Mouse (Mus musculus) CH12F3 (cell line): ENCODE measurements around the gene Gm27027.

Experiments
- in situ Hi-C: fragments of 300-500 bp; cut with MboI; formaldehyde crosslinking; loops from 2 replicates; pipeline ENCODE4 v1.14.3; 2020; ENCODE audit warnings: low sequenced_read_pairs

Gm27027 gene

DNA sequence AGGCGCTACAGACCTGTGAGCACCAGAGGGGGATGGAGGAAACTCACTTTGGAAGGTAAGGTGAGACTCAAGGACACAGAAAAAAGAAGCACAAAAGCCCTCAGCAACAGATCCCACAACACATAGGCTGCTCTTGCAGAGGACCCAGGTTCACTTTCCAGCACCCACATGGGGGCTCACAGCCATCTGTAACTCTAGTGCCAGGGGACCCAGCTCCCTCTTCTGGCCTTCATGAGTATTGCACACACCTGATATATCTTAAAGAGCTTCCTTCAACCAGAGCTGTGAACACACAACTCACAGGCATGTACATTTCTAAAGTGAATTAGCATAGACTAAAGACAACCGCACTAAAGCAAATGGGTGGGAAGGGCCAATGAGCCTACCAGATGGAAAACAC lies 52.1 kb downstream of the Gm27027 start:
- in situ Hi-C loops: no loop called here

DNA sequence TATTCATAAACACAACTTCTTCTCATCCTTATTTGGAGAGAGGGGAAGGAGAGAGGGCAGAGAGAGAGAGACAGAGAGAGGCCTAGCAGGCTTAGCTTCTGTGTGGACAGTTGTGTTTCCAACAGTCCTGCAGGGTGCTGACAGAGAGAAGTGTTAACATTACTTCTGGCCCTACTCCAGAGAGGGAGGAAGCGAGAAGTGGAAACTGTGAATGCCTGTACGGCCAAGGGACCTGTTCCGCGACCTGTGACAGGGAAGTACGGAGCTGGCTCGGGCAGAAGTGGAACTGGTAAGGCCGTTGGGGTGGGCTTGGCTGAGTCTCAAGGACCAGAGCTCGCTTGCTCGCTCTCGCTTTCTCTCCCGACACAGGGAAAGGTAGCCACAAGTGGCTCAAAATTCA lies 54.5 kb downstream of the Gm27027 start:
- in situ Hi-C loops: no loop called here

DNA sequence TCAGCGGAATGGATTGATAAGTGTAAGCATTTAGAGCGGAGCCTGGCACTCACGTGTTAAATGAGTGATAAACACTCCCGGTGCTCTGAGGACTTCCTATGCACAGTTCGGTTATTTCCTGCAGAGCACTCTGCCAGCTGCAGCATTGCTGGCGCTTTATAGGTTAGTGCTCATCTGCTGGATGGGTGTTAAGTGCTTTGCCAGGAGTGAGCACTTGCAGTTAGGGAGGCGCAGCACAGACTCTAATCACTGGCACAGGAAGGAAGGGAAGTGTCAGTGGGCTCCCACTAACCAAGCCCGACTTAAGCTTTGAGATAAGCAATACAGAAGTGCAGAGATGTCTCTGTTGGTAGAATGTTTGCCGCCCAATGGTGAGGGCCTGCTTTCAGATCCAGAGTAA lies 57.6 kb downstream of the Gm27027 start:
- in situ Hi-C loops: no loop called here

DNA sequence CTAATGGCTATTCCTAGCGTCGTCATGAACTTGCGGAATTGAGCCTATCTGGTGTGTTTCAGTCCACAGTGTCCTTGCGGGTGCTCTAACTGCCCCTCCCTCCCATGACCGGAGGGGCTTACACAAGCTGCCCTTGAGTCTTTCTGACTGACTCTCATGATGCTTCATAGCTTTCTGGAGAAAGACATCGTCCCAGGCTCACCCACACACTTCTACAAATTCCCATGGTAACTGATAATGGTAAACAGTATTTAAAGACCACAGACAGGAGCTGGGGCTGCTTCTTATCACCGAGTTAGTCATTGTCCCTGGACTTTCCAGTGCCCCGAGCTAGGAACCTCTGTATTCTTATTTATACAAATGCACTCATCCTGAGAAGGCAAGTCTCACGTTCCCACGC lies 67.3 kb downstream of the Gm27027 start:
- in situ Hi-C loops: no loop called here

DNA sequence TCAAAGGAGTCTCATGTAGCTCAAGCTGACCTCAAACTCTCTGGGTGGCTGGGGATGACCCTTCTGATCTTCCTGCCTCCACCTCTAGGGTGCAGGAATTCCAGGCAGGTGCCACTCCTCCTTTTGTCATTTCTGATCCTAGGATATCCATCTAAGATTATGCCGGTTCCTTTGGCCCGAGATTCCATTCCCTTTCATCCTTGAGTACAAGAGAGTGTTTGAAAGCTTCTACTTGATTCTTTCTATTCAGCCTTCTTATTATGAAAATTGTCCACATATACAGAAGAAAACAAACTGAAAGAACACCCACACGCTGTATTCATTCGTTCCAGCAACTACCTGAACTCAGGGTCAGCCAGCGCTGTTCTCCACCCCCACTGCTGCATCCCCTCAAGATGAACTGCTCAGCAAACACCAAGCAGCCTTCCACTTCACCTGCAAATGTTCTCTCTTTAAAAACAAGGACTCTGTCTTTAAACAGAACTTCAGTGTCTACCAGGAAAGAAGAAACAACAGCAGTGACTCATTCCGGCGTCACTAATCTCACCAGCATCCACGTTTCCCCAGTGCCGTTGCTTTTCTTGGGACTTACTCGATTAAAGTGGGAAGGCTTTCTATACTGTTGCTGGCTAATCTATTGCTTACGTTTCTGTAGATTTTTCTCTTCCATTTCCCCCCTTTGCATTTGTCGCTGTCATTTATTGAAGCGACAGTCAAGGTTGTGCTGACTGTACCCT lies 68.3 kb downstream of the Gm27027 start:
- in situ Hi-C loops: no loop called here

DNA sequence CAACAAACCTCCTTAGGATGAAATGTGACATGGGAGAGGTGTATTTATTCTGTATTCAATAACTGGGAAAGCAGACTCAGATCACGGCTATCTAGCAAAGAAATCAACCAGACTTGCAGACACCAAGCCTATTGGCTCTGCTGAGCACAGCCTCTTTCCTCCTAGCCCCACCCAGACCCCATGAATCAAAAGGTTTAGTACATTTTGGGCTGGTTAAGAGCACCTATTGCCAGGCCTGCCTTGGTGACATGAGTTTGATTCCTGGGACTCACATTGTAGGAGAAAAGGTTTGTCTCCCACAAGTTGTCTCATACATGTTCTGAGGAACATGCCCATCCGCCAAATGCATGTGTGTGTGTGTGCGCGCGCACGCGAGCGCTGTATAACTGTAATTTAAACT lies 70.0 kb downstream of the Gm27027 start:
- in situ Hi-C loops: no loop called here

DNA sequence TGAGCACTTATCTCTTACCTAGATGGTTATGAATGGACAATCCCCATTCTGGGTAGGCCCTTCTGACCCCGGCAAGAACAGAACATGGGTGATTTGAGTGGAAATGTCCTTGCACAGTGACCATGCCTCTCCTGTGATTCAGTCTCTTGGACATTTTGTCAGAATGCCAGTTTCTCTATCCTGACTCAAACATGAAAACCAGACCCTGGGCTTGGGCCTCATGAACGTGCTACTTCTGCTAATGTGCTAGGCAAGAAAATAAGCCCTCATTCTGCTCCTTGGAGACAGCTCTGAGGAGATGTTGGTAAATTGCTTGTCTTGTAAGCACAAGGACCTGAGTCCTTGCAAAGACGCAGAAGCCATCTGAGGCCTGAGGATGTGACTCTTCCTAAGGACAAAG lies 77.1 kb downstream of the Gm27027 start:
- in situ Hi-C loops: no loop called here

DNA sequence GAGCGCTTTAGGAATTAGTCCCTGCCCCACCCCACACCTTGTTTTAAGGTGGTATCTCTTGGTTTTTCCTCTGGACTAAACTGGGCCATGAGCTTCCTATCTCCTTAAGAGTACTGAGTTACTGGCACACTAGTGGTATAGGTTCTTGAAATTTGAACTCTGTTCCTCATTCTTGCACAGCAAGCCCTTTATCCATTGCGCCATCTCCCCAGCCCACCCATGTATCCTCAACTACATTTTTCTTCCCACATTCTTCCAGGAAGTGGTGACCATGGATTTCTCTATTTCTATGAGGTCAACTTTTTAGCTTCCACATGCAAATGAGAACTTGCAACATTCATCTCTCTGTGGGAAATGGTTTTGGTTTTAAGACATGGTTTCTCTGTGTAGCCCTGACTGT lies 82.6 kb downstream of the Gm27027 start:
- in situ Hi-C loops: no loop called here

DNA sequence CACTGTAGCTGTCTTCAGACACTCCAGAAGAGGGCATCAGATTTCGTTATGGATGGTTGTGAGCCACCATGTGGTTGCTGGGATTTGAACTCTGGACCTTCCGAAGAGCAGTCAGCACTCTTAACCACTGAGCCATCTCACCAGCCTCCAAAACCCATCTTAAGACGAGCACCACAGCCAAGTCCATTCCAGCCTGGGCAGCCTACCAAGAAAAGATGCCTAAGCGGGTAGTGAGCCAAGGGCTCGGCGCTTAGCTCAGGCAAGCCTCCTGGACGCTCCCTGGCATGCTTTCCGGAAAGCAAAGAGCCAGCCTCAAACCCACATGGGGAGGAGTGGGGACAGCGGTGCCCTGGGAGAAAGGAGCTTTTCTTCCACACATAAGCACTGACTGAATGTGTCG lies 84.2 kb downstream of the Gm27027 start:
- in situ Hi-C loops: no loop called here

DNA sequence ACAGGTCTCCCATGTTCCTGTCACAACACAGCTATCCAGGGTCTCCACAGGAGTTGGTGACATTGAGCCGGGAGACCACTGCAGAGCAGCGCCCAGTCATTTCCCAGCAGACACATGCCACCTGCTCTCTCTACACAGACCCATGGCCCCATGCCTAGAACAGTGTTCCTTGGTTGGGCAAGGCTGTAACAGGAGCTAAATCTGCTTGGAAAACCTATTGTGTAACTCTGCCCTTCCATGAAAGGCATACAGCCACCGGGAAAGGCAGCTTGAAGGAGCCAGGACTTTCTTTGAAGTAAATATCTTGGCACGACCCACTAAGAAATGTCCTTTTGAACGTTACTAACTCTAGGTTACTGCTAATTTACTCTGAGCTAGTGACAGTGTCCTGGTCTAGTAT lies 86.4 kb downstream of the Gm27027 start:
- in situ Hi-C loops: no loop called here

DNA sequence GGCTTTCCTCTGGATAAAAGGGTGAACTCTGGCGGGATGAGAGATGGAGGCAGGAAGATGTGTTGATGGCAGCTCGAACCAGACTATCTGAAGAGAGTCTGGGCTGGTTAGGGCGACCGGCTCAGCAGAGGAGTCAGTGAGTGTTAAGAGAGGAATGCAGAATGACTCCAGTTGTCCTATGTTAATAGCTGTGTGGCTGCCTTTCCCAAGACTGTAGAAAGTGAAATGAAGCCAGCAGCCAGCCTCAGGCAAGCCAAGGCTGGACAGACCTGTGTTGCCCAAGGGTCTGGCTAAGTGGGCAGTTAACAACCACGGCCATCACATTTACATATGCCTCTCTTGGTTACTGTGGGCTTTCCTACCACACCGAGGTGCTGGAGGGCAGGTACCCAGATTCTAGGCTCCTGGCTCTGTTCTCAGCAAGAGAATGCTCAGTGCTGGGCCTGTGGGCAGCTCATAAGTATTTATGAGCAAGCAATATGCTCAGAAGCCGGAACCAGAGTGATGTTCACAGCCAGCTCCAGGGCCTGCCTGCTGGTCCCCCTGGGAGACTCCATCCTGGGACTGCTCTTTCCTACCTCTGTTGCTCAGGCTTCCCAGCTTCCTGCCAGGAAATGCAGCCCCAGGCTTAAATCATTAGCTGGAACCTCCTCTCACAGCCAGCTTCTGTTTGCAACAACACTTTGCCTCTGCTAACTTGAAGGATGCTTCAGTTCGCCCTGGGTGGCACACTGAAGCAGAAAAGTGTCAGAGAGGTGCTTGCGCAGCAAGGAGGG lies 88.4 kb downstream of the Gm27027 start:
- in situ Hi-C loops: no loop called here
